Mouse (Mus musculus) skeletal muscle tissue, adult 2 months (tissue): ENCODE results near the gene Syt6.
"Not testable (repeated sequence)": the region's sequence is repeated elsewhere in the genome, so short reads cannot be mapped to it uniquely, and the experiment has no call there.

Experiments
- DNase-seq: peaks from one replicate; pipeline ENCODE4 v3.0.0-alpha.2; 2012; ENCODE audit warnings: low read depth, low spot score

The Syt6 gene

DNA sequence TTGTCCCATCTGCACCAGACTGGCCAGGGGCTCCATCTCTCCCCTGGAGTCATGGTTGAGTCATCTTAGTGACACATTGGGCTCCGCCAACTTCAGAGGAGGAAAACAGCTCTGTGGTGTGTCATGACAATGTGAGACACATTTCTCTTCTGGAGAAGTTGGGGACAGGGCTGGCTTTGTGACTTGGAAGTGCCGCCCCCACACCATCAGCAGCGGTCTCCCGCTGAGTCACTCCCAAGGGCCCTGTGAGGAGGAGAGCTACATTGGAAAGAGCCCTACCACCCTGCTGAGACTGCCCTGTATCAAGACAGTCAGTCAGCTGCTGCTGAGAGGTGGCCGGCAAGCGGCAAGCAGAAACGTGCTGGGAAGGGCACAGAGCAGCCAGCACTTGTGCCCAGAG lies 26.0 kb downstream of the Syt6 start:
- no peak for DNase-seq

DNA sequence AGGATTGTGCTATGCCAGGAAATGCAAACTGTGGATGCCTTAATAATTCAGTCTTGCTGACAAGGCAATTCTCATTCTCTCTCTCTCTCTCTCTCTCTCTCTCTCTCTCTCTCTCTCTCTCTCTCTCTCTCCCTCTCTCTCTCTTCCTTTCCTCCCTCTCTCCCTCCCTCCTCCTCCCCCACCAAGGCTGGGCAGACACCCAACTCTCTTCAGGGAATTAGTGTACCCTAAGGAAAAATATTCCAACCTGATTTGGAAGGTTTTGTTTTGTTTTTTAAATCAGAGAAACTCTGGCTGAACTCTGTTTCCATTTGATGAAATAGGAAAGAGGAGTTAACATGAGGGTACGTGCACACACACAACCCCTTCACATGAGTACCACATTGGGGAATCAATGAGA lies 26.5 kb downstream of the Syt6 start:
- DNase-seq = no peak

DNA sequence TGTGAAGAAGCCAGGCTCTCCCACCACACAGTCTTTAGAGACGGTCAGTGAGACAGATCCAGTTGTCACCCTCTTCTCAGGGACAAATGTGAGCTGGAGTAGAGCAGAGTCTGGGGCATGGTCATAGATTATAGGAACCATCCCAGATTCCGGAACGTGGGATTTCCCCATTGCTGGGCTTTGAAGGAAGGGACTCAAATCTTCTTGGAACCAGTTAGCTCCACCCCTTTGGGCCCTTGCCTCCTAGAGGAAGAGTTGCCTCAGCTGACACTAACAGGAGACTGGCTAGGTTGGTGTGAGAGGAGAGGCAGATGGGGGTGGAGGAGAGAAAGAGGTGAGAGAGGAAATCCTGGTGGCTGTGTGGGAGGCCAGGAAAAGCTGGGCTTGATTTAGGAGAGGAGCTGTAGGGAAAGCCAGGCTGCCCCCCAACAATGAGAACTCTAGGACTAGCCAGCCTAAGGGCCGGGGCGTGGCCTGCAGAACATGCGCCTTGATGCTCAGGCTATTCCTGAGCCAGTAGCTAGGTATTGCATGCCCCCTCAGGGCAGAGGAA lies 31.1 kb downstream of the Syt6 start:
- DNase-seq = no peak

DNA sequence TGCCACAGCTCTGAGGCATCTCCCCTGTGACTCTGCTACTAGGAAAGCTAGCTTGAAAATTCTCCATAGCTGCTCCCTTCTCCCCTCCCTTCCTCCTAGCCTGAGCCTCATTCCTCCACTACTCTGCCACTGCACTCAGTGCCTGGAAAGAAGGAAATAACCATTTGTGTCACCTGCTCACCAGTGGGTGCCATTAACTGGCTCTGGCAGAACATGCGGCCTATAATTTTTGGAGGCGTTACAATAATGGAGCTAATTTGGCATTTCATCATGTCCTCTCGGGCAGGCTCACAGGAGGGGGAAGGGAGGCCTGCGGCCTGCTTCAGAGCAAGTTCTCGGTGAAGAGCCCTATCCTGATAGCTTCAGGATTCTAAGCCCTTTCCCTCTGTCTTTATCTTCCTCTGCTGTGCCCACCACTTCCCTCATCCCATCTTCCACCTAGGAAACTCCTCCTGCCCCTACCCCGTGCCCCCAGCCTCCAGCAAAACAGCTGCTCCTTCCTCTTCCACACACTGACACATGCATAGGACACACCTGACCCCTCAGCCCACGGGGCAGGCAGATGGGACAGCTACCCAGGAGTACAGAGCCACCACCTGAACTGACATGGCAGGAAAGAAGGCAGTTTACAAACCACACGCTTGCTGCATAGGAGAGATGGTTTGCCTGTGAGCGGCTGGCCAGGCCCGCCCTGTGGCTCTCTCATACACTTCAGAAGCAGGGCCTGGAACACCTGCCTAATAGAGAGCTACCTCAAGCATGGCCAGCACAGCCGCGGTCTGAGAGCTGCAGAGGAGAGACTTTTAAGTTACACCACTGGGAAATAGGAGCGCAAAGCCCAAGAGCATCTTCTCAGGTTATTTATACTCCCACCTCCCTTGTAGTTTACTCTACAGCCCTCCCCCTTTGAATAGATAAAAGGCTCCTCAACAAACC lies 31.9 kb downstream of the Syt6 start:
- no peak for DNase-seq

DNA sequence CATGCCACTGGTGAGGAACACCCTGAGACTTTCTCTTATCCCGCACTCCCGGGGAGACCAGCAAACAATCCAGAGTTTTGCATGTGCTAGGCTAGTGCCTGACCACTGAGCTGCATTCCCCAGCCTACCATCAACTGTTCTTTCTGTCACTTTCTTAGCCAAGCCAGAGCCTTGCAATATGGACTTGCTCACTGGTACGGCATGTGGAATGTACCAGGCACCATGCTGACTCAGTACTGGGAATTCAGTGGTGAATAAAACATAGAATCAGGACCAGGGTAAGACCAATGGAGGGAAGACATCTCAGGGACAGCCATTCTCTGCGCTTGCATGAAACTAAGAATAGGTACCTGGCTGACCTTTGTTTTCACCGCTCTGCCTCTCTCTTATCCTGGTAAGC lies 35.2 kb downstream of the Syt6 start:
- no peak for DNase-seq

DNA sequence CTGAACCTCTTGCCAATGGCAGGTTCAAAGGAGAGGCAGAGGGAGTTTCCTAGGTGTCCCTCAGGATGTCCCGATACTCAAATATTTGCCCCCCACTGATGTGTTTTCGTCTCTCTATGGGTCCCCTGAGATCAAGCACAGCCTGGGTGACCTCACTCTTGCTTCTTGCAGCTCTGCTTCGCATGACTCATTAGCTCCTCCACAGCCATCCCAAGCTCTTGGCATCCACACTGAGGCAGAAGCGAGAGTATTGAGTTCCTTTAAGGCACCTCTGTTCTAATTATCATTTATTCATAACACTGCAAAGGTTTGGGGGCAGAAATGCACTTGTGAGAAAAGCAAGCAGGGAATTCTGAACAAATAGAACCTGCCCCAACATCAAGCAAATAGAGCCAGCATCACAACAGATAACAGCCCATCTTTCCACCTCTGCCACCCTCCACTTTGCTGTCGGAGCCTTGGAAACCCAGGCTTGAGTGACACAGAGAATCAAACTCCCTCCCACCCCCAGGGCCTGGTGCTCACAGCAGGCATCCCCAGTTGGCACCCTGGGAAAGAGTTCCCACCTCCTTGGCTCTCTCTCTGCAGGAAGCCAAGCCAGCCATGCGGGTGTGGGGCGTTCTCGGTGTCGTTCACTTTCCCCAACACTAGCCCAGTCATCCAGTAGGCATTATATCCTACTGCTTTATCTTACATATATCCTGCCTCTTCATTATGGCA lies 37.8 kb downstream of the Syt6 start:
- peak; percentile 45 for DNase-seq

DNA sequence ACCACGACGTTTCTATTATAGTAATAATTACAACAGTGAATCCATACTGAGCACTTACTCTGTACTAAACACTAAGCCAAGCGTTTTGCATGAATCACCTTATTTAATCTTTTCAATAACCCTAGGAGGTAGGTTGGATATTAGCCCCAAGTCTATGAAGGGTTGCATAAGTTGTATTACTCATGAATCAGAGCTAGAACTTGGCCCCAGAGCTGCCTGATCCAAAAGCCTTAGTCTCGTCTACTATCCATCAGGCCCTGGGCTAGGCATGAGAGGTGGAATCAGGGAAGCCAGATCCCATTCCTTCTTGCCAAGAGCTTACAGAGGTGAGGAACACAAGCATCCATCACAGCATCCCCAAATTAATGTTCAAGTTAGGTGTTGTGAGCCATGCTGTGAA lies 40.6 kb downstream of the Syt6 start:
- no peak for DNase-seq

DNA sequence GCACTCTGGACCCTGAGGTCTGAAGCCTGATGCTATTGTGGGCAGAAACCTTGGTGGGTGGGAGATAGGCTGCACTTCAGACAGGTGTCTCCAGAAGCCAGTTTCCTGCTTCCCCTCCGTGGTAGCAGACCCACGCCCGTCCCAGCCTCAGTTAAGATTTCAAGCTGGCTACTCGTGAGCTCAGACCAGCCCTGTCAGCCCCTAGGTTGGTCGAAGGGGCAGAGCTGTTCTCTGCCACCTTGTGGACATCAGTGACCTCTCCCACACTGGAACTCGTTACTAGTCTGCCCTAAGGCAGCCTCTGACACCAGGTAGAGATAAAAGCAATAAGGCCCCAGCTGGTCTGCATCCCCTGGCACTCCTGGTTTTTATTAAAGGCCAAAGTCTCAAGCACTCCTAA lies 42.0 kb downstream of the Syt6 start:
- no peak for DNase-seq

DNA sequence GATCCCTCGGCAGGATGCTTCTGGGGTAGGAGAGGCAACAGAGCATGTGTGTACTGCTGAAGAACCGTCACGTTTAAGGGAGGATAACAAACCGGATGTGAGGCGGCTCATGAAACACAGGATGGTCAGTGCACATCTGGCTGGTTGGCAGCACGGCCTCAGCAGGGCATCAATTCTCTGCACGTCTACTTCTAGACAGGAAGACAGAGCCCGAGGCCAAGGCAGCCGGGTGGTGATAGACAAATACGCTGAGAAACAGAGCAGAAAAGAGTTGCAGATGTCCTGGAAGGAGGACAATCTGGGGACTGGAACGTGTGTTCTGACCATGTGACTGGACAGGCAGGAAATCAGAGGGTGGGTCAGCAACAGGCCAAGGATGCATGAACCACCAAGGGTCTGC lies 45.1 kb downstream of the Syt6 start:
- no peak for DNase-seq

DNA sequence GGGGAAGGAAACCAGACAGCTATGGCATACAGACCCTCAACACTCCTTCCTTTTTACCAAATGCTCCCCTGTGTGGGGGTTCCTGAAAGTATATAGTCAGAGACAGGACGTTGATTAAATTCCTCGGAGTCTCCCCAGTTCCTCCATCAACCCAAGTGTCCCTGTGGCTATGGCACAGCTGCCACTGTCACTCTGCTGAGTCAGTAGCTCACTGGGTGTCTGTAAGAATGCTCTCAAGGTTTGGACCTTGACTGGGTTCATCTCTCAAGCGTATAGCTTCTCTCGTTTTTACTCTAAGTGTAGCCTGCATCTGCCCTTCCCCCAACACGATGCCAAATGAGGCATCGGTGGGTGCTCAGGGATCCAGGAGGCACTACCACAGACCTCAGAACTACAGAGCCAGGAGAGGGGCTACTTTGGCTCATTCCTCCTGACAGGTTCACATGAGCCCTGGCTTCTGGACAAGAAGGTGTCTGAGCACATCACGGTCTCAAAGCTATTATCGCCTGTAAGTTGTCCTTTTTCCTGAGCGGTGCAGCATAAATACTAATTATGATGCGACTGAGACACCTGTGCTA lies 49.0 kb downstream of the Syt6 start:
- DNase-seq = no peak

DNA sequence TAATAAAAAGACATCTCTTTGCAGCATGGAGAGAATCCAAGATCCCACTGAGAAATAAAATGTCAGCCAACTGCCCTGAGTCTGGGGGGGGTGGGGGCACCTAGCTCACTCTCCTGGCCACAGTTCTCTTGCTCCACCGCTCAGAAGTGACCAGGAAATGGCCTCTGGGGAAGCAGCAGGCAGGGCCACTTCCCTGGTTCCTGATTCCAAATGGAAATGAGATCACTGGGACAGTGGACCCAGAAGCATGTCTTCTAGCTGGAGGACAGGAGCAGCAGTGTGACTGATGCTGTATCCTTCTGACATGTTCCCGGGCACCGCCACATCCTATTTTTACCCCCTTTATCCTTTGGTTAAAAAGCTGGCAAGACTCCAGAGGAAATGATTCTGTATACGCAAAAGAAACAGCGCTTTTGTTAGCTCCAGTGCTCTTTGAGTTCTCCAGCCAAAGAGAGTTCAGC lies 49.6 kb downstream of the Syt6 start:
- no peak for DNase-seq

DNA sequence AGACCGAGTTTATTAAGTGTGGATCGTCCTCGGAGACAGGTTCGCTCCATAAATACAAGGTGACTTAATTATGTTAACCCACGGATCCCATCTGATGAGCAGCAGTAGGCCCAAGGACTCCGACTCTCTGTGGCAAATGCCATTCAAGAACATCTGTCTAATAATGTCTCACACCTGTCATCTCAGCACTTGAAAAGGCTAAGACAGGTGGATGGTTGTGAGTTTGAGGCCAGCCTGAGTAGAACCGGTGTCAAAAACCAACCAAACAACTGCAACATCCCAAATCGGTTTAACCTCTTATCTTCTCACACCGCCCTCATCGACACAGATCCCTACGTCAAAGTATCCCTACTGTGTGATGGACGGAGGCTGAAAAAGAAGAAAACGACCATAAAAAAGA lies 50.1 kb downstream of the Syt6 start:
- no peak for DNase-seq

DNA sequence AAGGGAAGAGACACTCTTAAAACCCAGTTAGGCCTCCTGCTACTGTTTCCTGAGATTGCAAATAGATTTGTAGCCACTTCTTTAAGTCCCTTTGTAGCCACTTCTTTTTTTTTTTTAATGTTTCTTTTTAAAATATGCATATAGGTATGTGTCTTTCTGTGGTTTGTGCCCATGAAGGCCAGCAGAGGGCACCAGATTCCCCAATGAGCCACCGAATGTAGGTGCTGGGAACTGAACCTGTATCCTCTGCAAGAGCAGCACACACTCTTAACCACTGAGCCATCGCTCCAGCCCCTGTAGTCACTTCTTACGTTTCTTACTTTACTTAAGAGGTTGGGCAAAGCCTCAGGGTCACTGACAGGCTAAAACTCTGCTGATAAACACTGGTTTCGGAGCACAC lies 51.5 kb downstream of the Syt6 start:
- no peak for DNase-seq

DNA sequence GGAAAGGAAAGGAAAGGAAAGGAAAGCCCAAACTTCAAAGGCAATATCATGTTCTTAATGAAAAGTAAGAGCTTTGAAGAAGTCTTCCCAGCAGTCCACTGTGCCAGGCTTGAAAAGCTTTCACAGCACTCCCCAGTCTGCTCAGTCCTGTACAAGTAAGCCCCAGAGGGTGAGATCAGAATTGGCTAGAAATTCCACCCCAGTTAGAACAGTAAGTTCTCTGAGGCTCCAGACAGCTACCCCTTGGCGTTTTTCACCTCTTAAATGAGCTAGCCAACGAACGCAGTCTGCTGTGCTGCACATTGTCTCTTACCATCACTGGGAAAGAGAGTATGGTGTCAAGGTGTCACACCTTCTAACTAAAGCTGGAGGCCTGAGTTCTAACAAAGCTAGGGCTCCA lies 52.6 kb downstream of the Syt6 start:
- DNase-seq = peak; percentile 29

DNA sequence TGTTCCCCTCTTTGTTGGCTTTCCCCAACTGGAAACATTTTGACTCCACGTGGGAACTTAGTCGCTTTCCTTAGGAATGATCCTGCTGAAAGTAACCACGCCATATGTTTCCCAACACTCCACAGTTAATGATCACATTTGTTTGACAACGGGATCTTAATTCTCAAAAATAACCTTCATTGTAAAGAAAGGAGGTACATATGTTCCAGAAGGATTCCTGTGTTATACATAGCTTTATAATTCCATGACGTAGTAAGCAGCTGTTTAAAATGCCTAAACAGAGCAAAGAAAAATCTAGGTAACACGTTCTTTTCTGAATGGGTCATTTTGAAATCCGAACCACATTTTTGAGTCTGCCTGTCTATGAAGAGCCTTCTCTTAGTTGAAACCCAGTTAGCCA lies 58.1 kb downstream of the Syt6 start:
- DNase-seq = no peak

DNA sequence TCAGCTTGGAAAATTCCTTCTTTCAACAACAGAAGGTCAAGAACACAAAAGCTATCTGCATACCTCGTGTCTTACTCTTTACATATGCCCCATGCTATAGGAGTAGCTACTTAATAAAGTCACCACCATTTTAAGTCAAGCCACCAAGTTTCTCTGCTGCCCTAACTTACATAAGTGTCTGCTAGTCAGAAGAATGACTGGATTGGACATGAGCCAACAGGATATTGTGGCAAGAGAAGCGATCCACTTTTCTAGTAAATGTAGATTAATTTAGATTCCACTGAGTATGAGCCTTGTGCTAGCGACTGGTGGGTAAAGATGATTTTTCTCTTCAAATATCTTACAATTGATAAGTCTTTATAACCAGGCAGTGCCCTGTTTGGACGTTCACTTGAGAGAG lies 58.8 kb downstream of the Syt6 start:
- DNase-seq = no peak

DNA sequence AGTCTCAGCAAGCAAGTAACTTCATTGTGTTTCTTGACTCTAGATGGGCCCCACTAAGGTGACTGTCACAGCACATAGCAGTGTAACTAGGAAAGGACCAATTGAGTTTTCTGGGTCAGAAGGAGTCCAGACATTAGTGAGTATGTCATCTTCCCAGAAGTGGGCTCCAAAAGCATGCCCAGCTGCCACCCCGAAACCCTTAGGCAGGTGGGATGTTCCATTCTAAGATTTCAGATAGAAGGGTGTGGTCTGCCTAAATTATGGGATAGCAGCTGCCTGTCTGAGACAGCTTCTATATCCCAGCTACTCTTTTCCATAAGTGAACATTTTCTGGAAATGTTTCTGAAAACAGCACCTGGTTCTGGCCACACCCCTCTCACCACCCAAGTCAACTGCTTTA lies 59.2 kb downstream of the Syt6 start:
- no peak for DNase-seq

DNA sequence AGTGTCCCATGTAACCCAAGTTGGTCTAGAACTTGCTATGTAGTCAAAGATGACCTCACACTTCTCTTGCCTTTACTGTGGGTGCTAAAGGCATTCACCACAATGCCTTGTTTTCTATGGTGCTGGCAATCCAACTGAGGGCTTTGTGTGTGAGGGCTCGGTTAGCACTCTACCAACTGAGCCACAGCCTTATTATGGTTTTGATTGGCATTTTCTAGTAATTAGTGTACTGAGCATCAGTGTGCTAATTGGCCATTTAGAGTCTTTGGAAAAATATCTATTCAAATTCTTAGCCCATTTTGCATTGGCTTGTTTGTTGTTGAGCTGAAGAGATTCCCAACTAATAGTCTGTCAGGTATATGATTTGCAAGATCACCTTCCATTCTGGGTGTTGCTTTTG lies 62.6 kb downstream of the Syt6 start:
- DNase-seq = no peak

DNA sequence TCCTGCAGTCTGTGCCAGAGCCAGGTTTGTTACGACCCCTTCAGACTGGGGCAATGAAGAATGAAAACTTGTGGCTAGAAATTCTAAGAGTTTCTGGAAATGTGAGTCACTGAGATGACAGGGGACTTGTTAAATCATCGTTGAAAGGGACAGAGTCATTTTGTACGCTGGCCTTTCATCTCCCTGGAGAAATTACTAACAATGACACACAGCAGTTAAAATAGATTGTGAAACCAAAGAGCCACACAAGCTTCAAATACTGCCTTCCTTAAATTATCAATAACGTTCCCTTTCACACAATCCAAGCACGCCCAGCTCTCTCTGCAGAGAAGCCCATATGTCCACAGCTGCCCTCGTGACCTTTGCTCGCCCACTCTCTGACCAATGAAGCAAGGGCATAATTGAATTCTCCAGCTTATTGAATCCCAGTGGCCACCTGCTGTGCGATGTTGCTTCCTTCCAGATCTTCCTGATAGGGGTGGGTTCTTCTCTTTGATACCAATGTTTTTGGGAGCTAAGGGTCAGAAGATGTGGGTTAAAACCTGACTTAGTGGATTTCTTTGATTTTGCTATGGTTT lies 65.3 kb downstream of the Syt6 start:
- DNase-seq = no peak

DNA sequence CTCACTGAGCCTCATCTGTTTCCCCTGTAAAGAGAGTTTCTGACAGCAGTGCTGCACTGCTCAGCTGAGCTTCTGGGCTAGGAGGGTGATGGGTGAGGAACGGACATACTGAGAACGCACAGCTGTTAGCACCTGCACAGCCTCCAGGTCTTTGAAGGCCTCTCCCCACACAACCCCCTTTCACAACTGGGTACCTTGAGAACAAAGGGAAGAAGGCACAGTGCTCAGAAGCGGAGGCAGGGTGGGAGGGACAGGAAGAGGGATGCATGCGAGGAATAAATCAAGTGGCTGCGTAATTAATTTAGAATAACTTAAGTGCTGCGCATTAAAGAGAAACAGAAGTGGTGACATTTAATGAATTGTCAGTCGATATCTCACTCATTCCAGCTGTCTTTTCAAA lies 66.3 kb downstream of the Syt6 start:
- DNase-seq = no peak

DNA sequence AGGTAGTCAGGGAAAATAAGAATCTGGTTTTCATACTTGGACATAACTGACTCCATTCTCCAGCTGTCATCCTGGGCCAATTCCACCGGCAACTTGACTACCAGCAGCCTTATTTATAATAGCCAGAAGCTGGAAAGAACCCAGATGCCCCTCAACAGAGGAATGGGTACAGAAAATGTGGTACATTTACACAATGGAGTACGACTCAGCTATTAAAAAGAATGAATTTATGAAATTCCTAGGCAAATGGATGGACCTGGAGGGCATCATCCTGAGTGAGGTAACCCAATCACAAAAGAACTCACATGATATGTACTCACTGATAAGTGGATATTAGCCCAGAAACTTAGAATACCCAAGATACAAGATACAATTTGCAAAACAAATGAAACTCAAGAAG lies 70.9 kb downstream of the Syt6 start, which contains the start of gene Atg4a-ps:
Atg4a-ps (minus strand) TSS at position 101 of the 400 bp plus-strand sequence.
- DNase-seq = not testable (repeated sequence)
